Mouse (Mus musculus) midbrain, embryonic 11.5 days (tissue): ENCODE data around the gene Iqca. TPM values are rescaled to one million over a fixed set of nuclear protein-coding genes. Genes with fewer than 3 reads are reported as not detected.
A peak's percentile ranks its signal among the peaks of the same experiment; 100 is the strongest.

Source experiments
- ATAC-seq: fragments of 200-750 bp; cut with Nextera tagmentation; 2 replicates; pipeline ENCODE4 v1.8.0; 2017; ENCODE audit warnings: moderate TSS enrichment, moderate library complexity; ENCODE audit not compliant: low FRiP score
- DNase-seq: peaks from one replicate; pipeline ENCODE4 v3.0.0; 2015; ENCODE audit warnings: low spot score; ENCODE audit errors: missing footprints
- H3K27ac ChIP-seq: fragments of 300-500 bp; sonication (generic); 2 replicates; pipeline ENCODE4 v1.5.1; 2014; ENCODE audit warnings: low read depth, low read length
- H3K27me3 ChIP-seq: fragments of 300-500 bp; sonication (generic); 2 replicates; pipeline ENCODE4 v1.6.1; 2014; ENCODE audit warnings: mild to moderate bottlenecking, low read length, moderate library complexity, mixed read lengths; ENCODE audit not compliant: control insufficient read depth, insufficient read depth
- H3K36me3 ChIP-seq: fragments of 300-500 bp; sonication (generic); 2 replicates; pipeline ENCODE4 v1.6.1; 2014; ENCODE audit warnings: mild to moderate bottlenecking, low read length, moderate library complexity, mixed read lengths; ENCODE audit not compliant: control insufficient read depth, insufficient read depth
- H3K4me1 ChIP-seq: fragments of 300-500 bp; sonication (generic); 2 replicates; pipeline ENCODE4 v1.6.1; 2014; ENCODE audit warnings: low read length; ENCODE audit not compliant: control insufficient read depth, insufficient read depth
- H3K4me2 ChIP-seq: fragments of 300-500 bp; sonication (generic); 2 replicates; pipeline ENCODE4 v1.6.1; 2014; ENCODE audit warnings: mild to moderate bottlenecking, moderate library complexity
- H3K4me3 ChIP-seq: fragments of 300-500 bp; sonication (generic); 2 replicates; pipeline ENCODE4 v1.5.1; 2014; ENCODE audit warnings: low read depth, low read length
- H3K9ac ChIP-seq: fragments of 300-500 bp; sonication (generic); 2 replicates; pipeline ENCODE4 v1.6.1; 2014; ENCODE audit warnings: low read length
- H3K9me3 ChIP-seq: fragments of 300-500 bp; sonication (generic); 2 replicates; pipeline ENCODE4 v1.6.1; 2016; ENCODE audit warnings: low read length; ENCODE audit not compliant: control insufficient read depth
- WGBS: fragments of 180-500 bp; shearing (Covaris S2); extraction: QIAGEN DNeasy Blood & Tissue Kit; methylation state at CpG from one replicate; pipeline ENCODE4 v1.1.7; 2014; 5-methylcytosine and 5-hydroxymethylcytosine counted together
- polyA plus RNA-seq: library from polyadenylated mRNA; unstranded; fragments of >200 nt; fragmentation: Nextera tagmentation; extraction: Ambion mirVana; gene quantifications from 2 replicates; pipeline ENCODE4 v1.2.1, GENCODE M21; 2014

Gene Iqca
- polyA plus RNA-seq, result 0.18 TPM in 1 of 2 replicates, not detected in the other

GRCm38 (mm10) chr1:90153099-90153744 is at the start of gene Iqca:
Gene Iqca (minus strand): TSS chr1:90153401.
- DNase-seq (peak; percentile 96), ATAC-seq (peak; percentile 97)
- Histone ChIP-seq H3K9me3 (no peaks in the 10 kb centered on the region), H3K4me1 (peaks cover 10% of the 10 kb centered on the region; the same call in 1 of the 2 replicates), H3K36me3 (no peaks in the 10 kb centered on the region), H3K9ac (peak within 1 kb of the TSS; percentile 39), H3K4me3 (peak within 1 kb of the TSS; percentile 8; the same call in 1 of the 2 replicates), H3K4me2 (peak within 1 kb of the TSS; percentile 33), H3K27me3 (no peaks in the 10 kb centered on the region; the same call in 1 of the 2 replicates), H3K27ac (0 out of 2 replicates have a peak within 1 kb of the TSS, but pooled peaks have one; percentile 12)
- WGBS, result 2% methylated on average over 18 of the region's 18 CpGs

GRCm38 (mm10) chr1:90202207-90202978 is 49.2 kb upstream of the Iqca start:
- Histone ChIP-seq H3K4me1 (peaks cover 38% of the 10 kb centered on the region), H3K36me3 (no peaks in the 10 kb centered on the region), H3K4me2 (peak overlapping the region; percentile 68), H3K27ac (no peak overlapping the region), H3K9me3 (no peaks in the 10 kb centered on the region), H3K4me3 (0 out of 2 replicates have a peak overlapping the region, but pooled peaks have one; percentile 3), H3K27me3 (no peaks in the 10 kb centered on the region), H3K9ac (peak overlapping the region; percentile 49)
- peak; percentile 97 for DNase-seq
- ATAC-seq, result peak; percentile 78
- WGBS, result 2% methylated on average over 23 of the region's 23 CpGs

GRCm38 (mm10) chr1:90201655-90202054 is 48.5 kb upstream of the Iqca start:
- Histone ChIP-seq H3K9ac (no peak overlapping the region), H3K4me3 (no peak overlapping the region), H3K4me2 (no peak overlapping the region), H3K4me1 (peaks cover 31% of the 10 kb centered on the region), H3K9me3 (no peaks in the 10 kb centered on the region), H3K27ac (no peak overlapping the region), H3K36me3 (no peaks in the 10 kb centered on the region), H3K27me3 (no peaks in the 10 kb centered on the region)
- DNase-seq, result no peak
- ATAC-seq, result no peak
- 47% methylated on average over 2 of the region's 2 CpGs for WGBS

- Histone ChIP-seq H3K4me2 (no peak overlapping the region), H3K36me3 (no peaks in the 10 kb centered on the region), H3K27me3 (no peaks in the 10 kb centered on the region), H3K27ac (no peak overlapping the region), H3K9me3 (no peaks in the 10 kb centered on the region), H3K4me1 (peaks cover 28% of the 10 kb centered on the region), H3K9ac (no peak overlapping the region), H3K4me3 (no peak overlapping the region)
- WGBS, result 85% methylated on average over 5 of the region's 5 CpGs
- no peak for ATAC-seq
- DNase-seq, result no peak
Measured at GRCm38 (mm10) chr1:90201246-90201645, 48.0 kb upstream of the Iqca start.

- Histone ChIP-seq H3K9me3 (no peaks in the 10 kb centered on the region; the same call in 1 of the 2 replicates), H3K36me3 (no peaks in the 10 kb centered on the region), H3K4me1 (peaks cover 11% of the 10 kb centered on the region), H3K9ac (no peak overlapping the region), H3K4me2 (no peak overlapping the region), H3K27me3 (no peaks in the 10 kb centered on the region), H3K4me3 (no peak overlapping the region), H3K27ac (no peak overlapping the region)
- DNase-seq (no peak), ATAC-seq (peak; percentile 44; the same call in 1 of the 2 replicates)
- WGBS, result 45% methylated on average over 6 of the region's 6 CpGs
Measured at GRCm38 (mm10) chr1:90189046-90189445, 35.8 kb upstream of the Iqca start.

- Histone ChIP-seq H3K27ac (no peak overlapping the region), H3K9me3 (no peaks in the 10 kb centered on the region; the same call in 1 of the 2 replicates), H3K4me2 (no peak overlapping the region), H3K4me1 (peaks cover 11% of the 10 kb centered on the region), H3K27me3 (no peaks in the 10 kb centered on the region), H3K36me3 (no peaks in the 10 kb centered on the region), H3K9ac (no peak overlapping the region), H3K4me3 (no peak overlapping the region)
- 93% methylated on average over 5 of the region's 5 CpGs for WGBS
- DNase-seq, result no peak
- no peak for ATAC-seq
Measured at GRCm38 (mm10) chr1:90186874-90187273, 33.7 kb upstream of the Iqca start.

GRCm38 (mm10) chr1:90186173-90186572 is 33.0 kb upstream of the Iqca start:
- Histone ChIP-seq H3K36me3 (no peaks in the 10 kb centered on the region), H3K27ac (no peak overlapping the region), H3K27me3 (no peaks in the 10 kb centered on the region), H3K9me3 (no peaks in the 10 kb centered on the region; the same call in 1 of the 2 replicates), H3K4me3 (no peak overlapping the region), H3K4me2 (no peak overlapping the region), H3K4me1 (peaks cover 11% of the 10 kb centered on the region), H3K9ac (no peak overlapping the region)
- WGBS, result 91% methylated on average over 4 of the region's 4 CpGs
- DNase-seq (no peak), ATAC-seq (no peak)

GRCm38 (mm10) chr1:90183602-90184001 is 30.4 kb upstream of the Iqca start:
- H3K9me3 ChIP-seq, result no peaks in the 10 kb centered on the region; the same call in 1 of the 2 replicates
- H3K4me3 ChIP-seq, result no peak overlapping the region
- no peaks in the 10 kb centered on the region for H3K27me3 ChIP-seq
- H3K27ac ChIP-seq, result no peak overlapping the region
- 78% methylated on average over 6 of the region's 6 CpGs for WGBS
- DNase-seq (no peak), ATAC-seq (no peak)
- H3K4me2 ChIP-seq, result no peak overlapping the region
- H3K4me1 ChIP-seq, result no peaks in the 10 kb centered on the region
- no peaks in the 10 kb centered on the region for H3K36me3 ChIP-seq
- no peak overlapping the region for H3K9ac ChIP-seq

GRCm38 (mm10) chr1:90182521-90182920 is 29.3 kb upstream of the Iqca start:
- no peak for ATAC-seq
- WGBS, result 81% methylated on average over 5 of the region's 5 CpGs
- H3K4me1 ChIP-seq, result no peaks in the 10 kb centered on the region
- no peak overlapping the region for H3K4me2 ChIP-seq
- no peaks in the 10 kb centered on the region for H3K27me3 ChIP-seq
- H3K9me3 ChIP-seq, result no peaks in the 10 kb centered on the region; the same call in 1 of the 2 replicates
- no peak for DNase-seq
- no peaks in the 10 kb centered on the region for H3K36me3 ChIP-seq
- no peak overlapping the region for H3K4me3 ChIP-seq
- no peak overlapping the region for H3K27ac ChIP-seq
- H3K9ac ChIP-seq, result no peak overlapping the region
